Mouse (Mus musculus) right cerebral cortex, adult 2 months (tissue): ENCODE measurements around the gene Orm3.

ENCODE experiments used
- DNase-seq, 2 experiments: peaks; one replicate each; pipeline ENCODE4 v3.0.0; 2021 to 2022; ENCODE audit warnings: low spot score in 2 of 2

The Orm3 gene

GRCm38 (mm10) chr4:63402056-63402455 lies 46.1 kb downstream of the Orm3 start:
- no peak for DNase-seq

- no peak for DNase-seq
Measured at GRCm38 (mm10) chr4:63402558-63402957, 46.6 kb downstream of the Orm3 start.

GRCm38 (mm10) chr4:63403040-63403959 lies 47.3 kb downstream of the Orm3 start, which contains the start of gene Akna:
Gene Akna, minus strand, starts transcription at chr4:63403354.
- DNase-seq, result peak; percentile 59 to 66

GRCm38 (mm10) chr4:63404205-63404604 lies 48.2 kb downstream of the Orm3 start:
- no peak for DNase-seq

GRCm38 (mm10) chr4:63405051-63405450 lies 49.1 kb downstream of the Orm3 start:
- no peak for DNase-seq

- DNase-seq, result no peak
Measured at GRCm38 (mm10) chr4:63405683-63406082, 49.7 kb downstream of the Orm3 start.

GRCm38 (mm10) chr4:63408247-63408646 lies 52.3 kb downstream of the Orm3 start:
- DNase-seq, result no peak

- DNase-seq, result peak; percentile 61 to 69
Measured at GRCm38 (mm10) chr4:63408649-63409048, 52.7 kb downstream of the Orm3 start.
